Mouse (Mus musculus) cerebellum, adult 9-10 months (tissue): ENCODE measurements around the gene Stra8.

Experiments
- DNase-seq: peaks from one replicate; pipeline ENCODE4 v3.0.0; 2022

Gene Stra8

GRCm38 (mm10) chr6:34919956-34920355 lies at the start of gene Stra8:
TSS of gene Stra8 (plus strand) at chr6:34920163.
- DNase-seq, result no peak

- no peak for DNase-seq
Measured at GRCm38 (mm10) chr6:34870724-34871123, 49.2 kb upstream of the Stra8 start.

GRCm38 (mm10) chr6:34871929-34872328 lies 48.0 kb upstream of the Stra8 start:
- DNase-seq, result no peak

GRCm38 (mm10) chr6:34872871-34873270 lies 47.1 kb upstream of the Stra8 start:
- DNase-seq, result no peak

- no peak for DNase-seq
Measured at GRCm38 (mm10) chr6:34874101-34874921, 45.7 kb upstream of the Stra8 start.

GRCm38 (mm10) chr6:34875268-34875761 lies 44.6 kb upstream of the Stra8 start:
- DNase-seq, result no peak

- DNase-seq, result peak; percentile 31
Measured at GRCm38 (mm10) chr6:34875966-34876834, 43.8 kb upstream of the Stra8 start.

- DNase-seq, result no peak
Measured at GRCm38 (mm10) chr6:34876835-34877156, 43.2 kb upstream of the Stra8 start.

GRCm38 (mm10) chr6:34877509-34878321 lies 42.2 kb upstream of the Stra8 start, which contains the start of gene Cyren:
TSS of gene Cyren (minus strand) at chr6:34878060.
- peak; percentile 90 for DNase-seq

- DNase-seq, result no peak
Measured at GRCm38 (mm10) chr6:34879101-34879740, 40.7 kb upstream of the Stra8 start.

- DNase-seq, result peak; percentile 69
Measured at GRCm38 (mm10) chr6:34879911-34880475, 40.0 kb upstream of the Stra8 start.

GRCm38 (mm10) chr6:34884724-34885123 lies 35.2 kb upstream of the Stra8 start:
- no peak for DNase-seq

GRCm38 (mm10) chr6:34887131-34887850 lies 32.7 kb upstream of the Stra8 start:
- DNase-seq, result no peak

- DNase-seq, result no peak
Measured at GRCm38 (mm10) chr6:34889185-34889584, 30.8 kb upstream of the Stra8 start.

GRCm38 (mm10) chr6:34895569-34895968 lies 24.4 kb upstream of the Stra8 start:
- DNase-seq, result peak; percentile 50

GRCm38 (mm10) chr6:34896168-34896780 lies 23.7 kb upstream of the Stra8 start:
- no peak for DNase-seq

- no peak for DNase-seq
Measured at GRCm38 (mm10) chr6:34899127-34899526, 20.8 kb upstream of the Stra8 start.

- DNase-seq, result peak; percentile 59
Measured at GRCm38 (mm10) chr6:34900990-34901389, 19.0 kb upstream of the Stra8 start.

- no peak for DNase-seq
Measured at GRCm38 (mm10) chr6:34901911-34902444, 18.0 kb upstream of the Stra8 start.

GRCm38 (mm10) chr6:34902578-34902977 lies 17.4 kb upstream of the Stra8 start:
- no peak for DNase-seq
